Mouse (Mus musculus): Measurements from ENCODE around the gene Gm21761. TPM values are rescaled to one million over a fixed set of nuclear protein-coding genes. Genes with fewer than 3 reads are reported as not detected.
A peak's percentile ranks its signal among the peaks of the same experiment; 100 is the strongest.
"Not testable (repeated sequence)": the region's sequence is repeated elsewhere in the genome, so short reads cannot be mapped to it uniquely, and the experiment has no call there.

Gene Gm21761
- polyA plus RNA-seq (2014; fragmentation: Nextera tagmentation; extraction: Ambion mirVana), result not detected in 2 replicates

DNA sequence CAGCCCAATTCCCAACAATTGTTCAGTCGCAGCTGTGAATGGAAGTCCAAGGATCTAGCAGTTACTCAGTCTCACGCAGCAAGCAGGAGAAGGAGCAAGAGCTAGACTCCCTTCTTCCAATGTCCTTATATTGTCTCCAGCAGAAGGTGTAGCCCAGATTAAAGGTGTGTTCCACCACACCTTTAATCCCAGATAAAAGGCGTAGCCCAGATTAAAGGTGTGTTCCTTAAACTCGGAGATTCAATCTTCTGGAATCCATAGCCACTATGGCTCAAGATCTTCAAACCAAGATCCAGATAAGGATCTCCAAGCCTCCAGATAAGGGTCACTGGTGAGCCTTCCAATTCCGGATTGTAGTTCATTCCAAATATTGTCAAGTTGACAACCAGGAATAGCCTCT, at the start of gene Gm21761:
Gene Gm21761, minus strand, starts transcription at position 101 of the 400 bp plus-strand sequence.
- WGBS, result no CpG with 5 or more reads among the region's 5 CpGs
- not testable (repeated sequence) for H3K4me1 ChIP-seq (ENCODE audit: control insufficient read depth, insufficient read depth, low read length); ATAC-seq (replicated peaks; ENCODE audit: insufficient number of reproducible peaks, low FRiP score, low TSS enrichment, low read depth); DNase-seq (ENCODE audit: low spot score); H3K4me3 ChIP-seq (ENCODE audit: low read depth, low read length); H3K27ac ChIP-seq (replicated peaks; ENCODE audit: low read depth, low read length); H3K9me3 ChIP-seq (replicated peaks; ENCODE audit: control insufficient read depth, low read length); H3K36me3 ChIP-seq (replicated peaks; ENCODE audit: control insufficient read depth, insufficient read depth, low read depth, low read length); H3K4me2 ChIP-seq (ENCODE audit: low read depth, low read length); H3K27me3 ChIP-seq (ENCODE audit: control insufficient read depth, insufficient read depth, low read length); H3K9ac ChIP-seq (replicated peaks; ENCODE audit: low read length)

DNA sequence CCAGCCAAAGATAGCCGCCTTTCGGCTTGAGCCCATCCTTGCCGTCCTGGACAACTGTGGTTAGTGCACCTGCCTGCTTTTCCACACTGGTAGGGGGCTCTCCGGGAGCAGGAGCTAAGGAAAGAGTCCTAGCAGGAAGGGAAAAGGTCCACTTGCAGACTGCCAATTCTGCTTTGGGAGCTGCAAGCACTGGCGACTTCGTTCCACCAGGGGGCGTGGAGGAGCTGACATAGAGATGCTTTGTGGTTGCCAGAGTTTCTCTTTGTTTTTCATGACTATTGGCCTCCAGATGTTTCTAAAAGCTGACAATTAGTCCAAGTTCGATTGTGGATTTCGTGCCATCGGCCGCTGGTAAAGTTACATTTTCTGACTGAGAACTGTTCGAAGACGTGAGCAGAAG, 40.1 kb upstream of the Gm21761 start:
- H3K27ac ChIP-seq (replicated peaks; ENCODE audit: low read depth, low read length); H3K4me1 ChIP-seq (ENCODE audit: control insufficient read depth, insufficient read depth, low read length); H3K27me3 ChIP-seq (ENCODE audit: control insufficient read depth, insufficient read depth, low read length); H3K9me3 ChIP-seq (replicated peaks; ENCODE audit: control insufficient read depth, low read length); H3K4me3 ChIP-seq (ENCODE audit: low read depth, low read length); H3K9ac ChIP-seq (replicated peaks; ENCODE audit: low read length); DNase-seq (ENCODE audit: low spot score); H3K4me2 ChIP-seq (ENCODE audit: low read depth, low read length); ATAC-seq (replicated peaks; ENCODE audit: insufficient number of reproducible peaks, low FRiP score, low TSS enrichment, low read depth); H3K36me3 ChIP-seq (replicated peaks; ENCODE audit: control insufficient read depth, insufficient read depth, low read depth, low read length): not testable (repeated sequence)
- WGBS, result no CpG with 5 or more reads among the region's 13 CpGs

- WGBS, result no CpG with 5 or more reads among the region's 14 CpGs
- not testable (repeated sequence) for DNase-seq (ENCODE audit: low spot score)
- 0 out of 2 replicates have a peak, but pooled peaks have one; percentile 4 for ATAC-seq (replicated peaks; ENCODE audit: insufficient number of reproducible peaks, low FRiP score, low TSS enrichment, low read depth)
These were observed 39.1 kb upstream of the Gm21761 start for GRCm38 (mm10) chr13:119968193-119968592.

GRCm38 (mm10) chr13:119965968-119966367, 36.9 kb upstream of the Gm21761 start:
- not testable (repeated sequence) for H3K9me3 ChIP-seq (replicated peaks; ENCODE audit: control insufficient read depth, low read length); H3K4me1 ChIP-seq (ENCODE audit: control insufficient read depth, insufficient read depth, low read length); H3K4me2 ChIP-seq (ENCODE audit: low read depth, low read length); H3K36me3 ChIP-seq (replicated peaks; ENCODE audit: control insufficient read depth, insufficient read depth, low read depth, low read length); H3K27me3 ChIP-seq (ENCODE audit: control insufficient read depth, insufficient read depth, low read length); DNase-seq (ENCODE audit: low spot score); H3K9ac ChIP-seq (replicated peaks; ENCODE audit: low read length); H3K4me3 ChIP-seq (ENCODE audit: low read depth, low read length); H3K27ac ChIP-seq (replicated peaks; ENCODE audit: low read depth, low read length)
- 0% methylated on average over 18 of the region's 22 CpGs for WGBS
- peak; percentile 30 for ATAC-seq (replicated peaks; ENCODE audit: insufficient number of reproducible peaks, low FRiP score, low TSS enrichment, low read depth)

More at GRCm38 (mm10) chr13:119968193-119968592, 39.1 kb upstream of the Gm21761 start:
- not testable (repeated sequence) for H3K4me2 ChIP-seq (ENCODE audit: low read depth, low read length); H3K9me3 ChIP-seq (replicated peaks; ENCODE audit: control insufficient read depth, low read length); H3K27ac ChIP-seq (replicated peaks; ENCODE audit: low read depth, low read length); H3K4me3 ChIP-seq (ENCODE audit: low read depth, low read length); H3K36me3 ChIP-seq (replicated peaks; ENCODE audit: control insufficient read depth, insufficient read depth, low read depth, low read length); H3K9ac ChIP-seq (replicated peaks; ENCODE audit: low read length); H3K27me3 ChIP-seq (ENCODE audit: control insufficient read depth, insufficient read depth, low read length); H3K4me1 ChIP-seq (ENCODE audit: control insufficient read depth, insufficient read depth, low read length)

- H3K4me2 ChIP-seq (ENCODE audit: low read depth, low read length); H3K27me3 ChIP-seq (ENCODE audit: control insufficient read depth, insufficient read depth, low read length); H3K4me3 ChIP-seq (ENCODE audit: low read depth, low read length); H3K9ac ChIP-seq (replicated peaks; ENCODE audit: low read length); DNase-seq (ENCODE audit: low spot score); H3K4me1 ChIP-seq (ENCODE audit: control insufficient read depth, insufficient read depth, low read length); H3K36me3 ChIP-seq (replicated peaks; ENCODE audit: control insufficient read depth, insufficient read depth, low read depth, low read length); H3K27ac ChIP-seq (replicated peaks; ENCODE audit: low read depth, low read length); H3K9me3 ChIP-seq (replicated peaks; ENCODE audit: control insufficient read depth, low read length): not testable (repeated sequence)
- ATAC-seq (replicated peaks; ENCODE audit: insufficient number of reproducible peaks, low FRiP score, low TSS enrichment, low read depth), result peak; percentile 80
- WGBS, result 0% methylated on average over 13 of the region's 34 CpGs
These were observed 36.4 kb upstream of the Gm21761 start for GRCm38 (mm10) chr13:119965302-119965952.

DNA sequence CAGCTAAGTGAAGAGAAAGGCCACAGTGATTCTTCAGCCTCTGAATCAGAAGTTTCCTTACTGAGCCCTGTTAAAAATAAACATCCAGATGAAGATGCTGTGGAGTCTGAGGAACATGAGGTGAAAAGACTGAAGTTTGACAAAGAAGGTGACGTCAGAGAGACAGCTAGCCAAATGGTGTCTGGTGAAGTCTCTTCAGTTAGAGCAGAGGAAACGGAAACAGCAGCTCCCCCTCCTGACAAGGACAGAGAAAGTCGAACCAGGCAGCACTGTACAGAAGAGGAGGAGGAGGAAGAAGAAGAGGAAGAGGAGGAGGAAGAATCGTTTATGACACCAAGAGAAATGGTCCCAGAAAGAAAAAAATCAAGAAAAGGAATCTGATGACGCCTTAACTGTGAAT, 33.8 kb upstream of the Gm21761 start:
- H3K4me1 ChIP-seq (ENCODE audit: control insufficient read depth, insufficient read depth, low read length); H3K4me3 ChIP-seq (ENCODE audit: low read depth, low read length); H3K27ac ChIP-seq (replicated peaks; ENCODE audit: low read depth, low read length); ATAC-seq (replicated peaks; ENCODE audit: insufficient number of reproducible peaks, low FRiP score, low TSS enrichment, low read depth); DNase-seq (ENCODE audit: low spot score); H3K9ac ChIP-seq (replicated peaks; ENCODE audit: low read length); H3K36me3 ChIP-seq (replicated peaks; ENCODE audit: control insufficient read depth, insufficient read depth, low read depth, low read length); H3K9me3 ChIP-seq (replicated peaks; ENCODE audit: control insufficient read depth, low read length); H3K27me3 ChIP-seq (ENCODE audit: control insufficient read depth, insufficient read depth, low read length); H3K4me2 ChIP-seq (ENCODE audit: low read depth, low read length): not testable (repeated sequence)
- WGBS, result no CpG with 5 or more reads among the region's 5 CpGs

GRCm38 (mm10) chr13:119955567-119955966, 26.5 kb upstream of the Gm21761 start:
- not testable (repeated sequence) for H3K4me3 ChIP-seq (ENCODE audit: low read depth, low read length); DNase-seq (ENCODE audit: low spot score); H3K9ac ChIP-seq (replicated peaks; ENCODE audit: low read length); H3K9me3 ChIP-seq (replicated peaks; ENCODE audit: control insufficient read depth, low read length); H3K27me3 ChIP-seq (ENCODE audit: control insufficient read depth, insufficient read depth, low read length); H3K4me1 ChIP-seq (ENCODE audit: control insufficient read depth, insufficient read depth, low read length); ATAC-seq (replicated peaks; ENCODE audit: insufficient number of reproducible peaks, low FRiP score, low TSS enrichment, low read depth); H3K27ac ChIP-seq (replicated peaks; ENCODE audit: low read depth, low read length); H3K36me3 ChIP-seq (replicated peaks; ENCODE audit: control insufficient read depth, insufficient read depth, low read depth, low read length); H3K4me2 ChIP-seq (ENCODE audit: low read depth, low read length)
- WGBS, result no CpG with 5 or more reads among the region's 5 CpGs

GRCm38 (mm10) chr13:119955089-119955488, 26.0 kb upstream of the Gm21761 start:
- ATAC-seq (replicated peaks; ENCODE audit: insufficient number of reproducible peaks, low FRiP score, low TSS enrichment, low read depth); H3K9ac ChIP-seq (replicated peaks; ENCODE audit: low read length); H3K4me3 ChIP-seq (ENCODE audit: low read depth, low read length); H3K4me2 ChIP-seq (ENCODE audit: low read depth, low read length); H3K9me3 ChIP-seq (replicated peaks; ENCODE audit: control insufficient read depth, low read length); H3K36me3 ChIP-seq (replicated peaks; ENCODE audit: control insufficient read depth, insufficient read depth, low read depth, low read length); DNase-seq (ENCODE audit: low spot score); H3K27me3 ChIP-seq (ENCODE audit: control insufficient read depth, insufficient read depth, low read length); H3K4me1 ChIP-seq (ENCODE audit: control insufficient read depth, insufficient read depth, low read length); H3K27ac ChIP-seq (replicated peaks; ENCODE audit: low read depth, low read length): not testable (repeated sequence)
- 85% methylated on average over 2 of the region's 2 CpGs for WGBS

Data from embryonic facial prominence, embryonic 11.5 days (tissue).